Mouse (Mus musculus) embryo, embryonic 11.5 days (tissue): Measurements from ENCODE around the gene Ablim1.

Source experiments
- DNase-seq: peaks from one replicate; pipeline ENCODE4 v3.0.0-alpha.2; 2012; ENCODE audit warnings: low read depth, low spot score

Gene Ablim1

DNA sequence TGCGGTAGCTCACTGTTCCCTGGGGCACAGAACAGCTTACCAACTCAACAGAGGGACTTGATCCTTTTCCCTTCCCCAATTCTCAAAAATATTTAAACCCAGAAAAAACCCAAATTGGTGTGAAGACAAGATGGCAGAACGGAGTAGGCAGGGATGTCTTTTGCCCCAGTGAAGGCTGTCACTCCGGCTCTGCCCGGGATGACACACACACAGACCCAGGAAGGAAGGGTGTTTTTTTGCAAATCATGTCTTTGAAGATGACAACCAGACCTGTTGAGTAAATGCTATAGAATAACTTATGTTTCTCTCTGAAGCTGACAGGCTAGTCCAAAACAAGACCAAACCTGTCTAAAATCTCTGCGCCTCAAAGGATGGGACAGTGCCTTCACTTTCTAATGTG, 187.2 kb downstream of the Ablim1 start:
- no peak for DNase-seq

DNA sequence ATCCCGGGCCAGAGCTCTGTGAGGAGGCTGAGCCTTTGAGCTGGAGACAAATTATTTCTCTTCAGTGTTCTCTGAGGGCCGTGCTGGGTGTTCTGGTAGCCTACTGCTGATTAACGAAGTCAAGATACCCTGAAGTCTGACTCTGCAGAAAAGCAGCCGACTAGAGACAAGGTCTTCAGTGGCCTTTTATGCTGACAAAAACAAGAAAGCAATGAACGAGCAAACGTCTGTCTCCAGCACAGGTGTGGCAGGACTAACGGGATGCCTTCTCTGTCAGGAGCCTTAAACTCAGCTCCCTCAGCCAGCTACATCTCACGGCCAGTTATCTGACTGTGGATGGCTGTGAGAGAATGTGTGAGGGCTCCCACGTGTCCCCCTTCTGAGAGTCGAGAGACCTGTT, 187.8 kb downstream of the Ablim1 start:
- no peak for DNase-seq

DNA sequence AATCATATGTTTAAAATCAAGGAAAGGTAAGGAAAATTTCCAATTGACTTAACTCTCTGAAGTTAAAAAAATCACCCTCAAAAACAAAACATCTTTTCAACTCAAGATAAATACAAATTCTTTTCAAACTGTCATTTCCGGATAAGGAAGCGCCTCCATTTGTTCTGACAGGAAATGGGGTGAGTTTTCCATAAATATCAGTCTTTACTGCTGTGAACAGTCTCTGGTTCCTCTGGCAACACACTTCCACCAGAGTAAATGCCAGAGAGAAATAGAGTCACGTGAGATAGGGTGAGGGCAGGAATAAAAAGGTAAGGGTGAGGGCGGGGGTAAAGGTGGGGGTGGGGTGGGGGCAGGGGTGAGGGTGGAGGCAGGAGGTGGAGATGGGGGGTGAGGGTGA, 189.8 kb downstream of the Ablim1 start:
- DNase-seq = no peak

DNA sequence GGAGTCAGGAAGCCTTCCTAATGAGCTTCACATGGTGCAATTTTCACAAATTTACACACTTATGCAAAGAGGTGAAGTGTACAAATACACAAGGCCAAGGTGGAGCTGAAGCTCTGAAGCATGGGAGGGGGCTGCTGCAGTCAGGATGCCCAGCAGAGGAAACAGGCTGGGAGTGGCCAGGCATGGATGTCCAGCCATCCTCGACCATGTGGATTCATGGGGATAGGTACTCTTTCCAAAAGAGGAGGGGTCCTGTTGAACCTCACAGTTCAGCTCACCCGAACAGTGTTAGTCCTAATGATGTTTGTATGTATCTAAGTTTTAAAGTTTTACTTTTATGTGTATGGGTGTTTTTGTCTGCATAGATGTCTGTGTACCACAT, 190.6 kb downstream of the Ablim1 start:
- no peak for DNase-seq

DNA sequence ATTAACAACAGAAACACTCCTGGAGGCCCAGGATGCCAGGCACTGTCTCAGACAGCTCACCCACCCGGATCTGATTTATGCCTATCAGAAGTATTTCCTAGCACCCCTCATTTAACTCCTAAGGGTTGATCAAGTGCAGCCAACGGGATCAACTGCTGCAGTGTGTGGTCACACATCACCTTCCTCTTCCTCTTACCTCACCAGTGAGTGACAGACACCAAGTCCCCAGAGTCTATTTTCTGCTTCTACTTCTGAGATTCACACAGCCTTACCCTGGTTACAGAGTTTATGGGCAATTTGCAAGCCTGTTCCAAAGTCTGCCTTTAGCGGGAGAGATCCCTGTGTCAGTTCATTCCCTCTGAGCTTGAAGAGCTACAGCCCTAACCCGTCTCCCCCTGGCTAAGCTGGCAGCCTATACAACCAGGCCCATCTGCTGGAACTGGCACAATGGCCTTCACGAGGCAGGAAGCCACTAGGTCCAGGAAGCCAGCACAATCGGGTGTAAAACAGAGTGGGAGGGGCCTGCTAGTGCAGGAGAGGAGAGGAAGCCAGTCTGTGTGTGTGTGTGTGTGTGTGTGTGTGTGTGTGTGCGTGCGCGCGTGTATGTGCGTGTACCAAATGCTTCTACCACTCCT, 191.1 kb downstream of the Ablim1 start:
- DNase-seq = no peak

DNA sequence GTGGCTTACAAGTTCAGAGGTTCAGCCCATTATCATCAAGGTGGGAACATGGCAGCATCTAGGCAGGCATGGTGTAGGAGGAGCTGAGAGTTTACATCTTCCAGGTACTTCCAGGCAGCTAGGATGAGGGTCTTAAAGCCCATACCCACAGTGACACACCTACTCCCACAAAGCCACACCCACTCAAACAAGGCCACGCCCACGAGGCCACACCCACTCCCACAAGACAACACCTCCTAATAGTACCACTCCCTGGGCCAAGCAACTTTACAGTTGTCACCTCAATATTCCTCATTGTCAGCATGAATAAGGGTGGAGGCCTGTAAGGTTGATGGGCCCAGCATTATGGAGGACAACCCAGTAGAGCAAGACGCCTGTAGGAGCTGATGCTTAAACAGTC, 192.5 kb downstream of the Ablim1 start:
- DNase-seq = no peak

DNA sequence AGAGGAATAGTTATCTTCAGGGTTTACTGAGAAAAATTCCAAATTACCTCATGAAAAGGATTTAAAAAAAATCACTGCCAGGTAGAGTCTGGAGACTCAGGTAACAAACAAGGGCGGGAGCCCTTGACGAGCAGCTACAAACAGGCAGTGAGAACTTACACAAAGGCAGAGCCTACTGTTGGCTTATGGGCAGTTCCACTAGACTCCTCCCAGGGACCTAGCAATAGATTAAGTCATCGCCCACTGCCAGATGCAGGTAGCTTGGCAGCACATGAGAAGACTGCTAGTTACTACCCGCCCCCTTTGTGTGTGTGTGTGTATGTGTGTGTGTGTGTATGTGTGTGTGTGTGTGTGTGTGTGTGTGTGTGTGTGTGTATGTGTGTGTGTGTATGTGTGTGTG, 193.7 kb downstream of the Ablim1 start:
- DNase-seq = no peak

DNA sequence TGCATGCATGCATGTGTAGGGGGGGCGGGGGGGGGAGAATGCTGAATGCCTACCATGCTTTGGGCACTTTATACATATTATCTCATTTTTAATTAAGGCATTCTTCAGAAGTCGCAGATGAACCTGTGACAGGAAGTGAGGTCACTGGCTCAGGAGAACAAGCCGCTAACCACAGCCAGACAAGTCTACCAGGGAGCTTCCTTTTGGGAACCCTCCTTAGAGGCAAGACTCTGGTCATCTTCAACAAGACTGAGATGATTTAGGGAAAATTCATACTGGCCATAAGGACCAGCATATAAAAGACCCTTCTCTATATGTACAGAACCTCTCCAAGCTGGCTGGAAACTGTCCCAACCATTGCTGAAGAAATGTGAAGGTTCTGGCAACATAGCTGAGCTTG, 195.1 kb downstream of the Ablim1 start:
- no peak for DNase-seq

DNA sequence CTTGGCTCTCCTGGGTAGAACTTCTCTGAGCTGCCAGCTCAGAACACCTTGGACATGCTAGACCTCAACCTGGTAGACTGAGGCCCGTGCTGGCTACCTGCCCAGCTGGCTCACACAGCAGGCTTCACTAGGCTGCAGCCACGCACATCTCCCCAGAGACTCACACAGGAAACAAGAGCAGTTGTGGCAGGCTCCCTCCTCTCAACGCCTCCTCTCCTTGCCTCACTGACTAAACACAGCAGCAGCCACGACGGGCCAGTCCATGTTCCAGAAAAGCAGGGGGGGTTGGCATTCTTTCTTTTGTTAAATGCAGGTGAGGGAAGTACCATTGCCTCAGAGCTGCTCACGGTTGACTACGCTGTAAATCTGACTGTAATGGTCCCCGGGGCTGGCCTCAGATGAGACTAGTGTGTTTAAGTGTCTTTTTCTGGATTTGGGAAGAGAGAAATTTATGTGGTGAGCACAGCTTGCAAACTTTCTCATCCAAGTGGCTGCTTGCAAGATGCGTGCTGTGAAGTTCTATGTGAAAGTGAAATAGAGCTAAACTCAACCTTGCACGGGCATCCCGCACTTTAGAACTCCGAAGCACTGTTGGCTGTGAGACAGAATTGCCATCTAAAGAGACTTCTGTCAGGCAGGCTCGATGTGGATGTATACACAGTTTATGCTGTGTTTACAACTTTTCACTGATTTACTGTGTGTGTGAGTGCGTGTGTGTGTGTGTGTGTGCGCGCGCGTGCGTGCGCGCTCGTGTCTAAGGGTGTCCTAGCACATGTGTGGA, 195.7 kb downstream of the Ablim1 start:
- DNase-seq = peak; percentile 67

DNA sequence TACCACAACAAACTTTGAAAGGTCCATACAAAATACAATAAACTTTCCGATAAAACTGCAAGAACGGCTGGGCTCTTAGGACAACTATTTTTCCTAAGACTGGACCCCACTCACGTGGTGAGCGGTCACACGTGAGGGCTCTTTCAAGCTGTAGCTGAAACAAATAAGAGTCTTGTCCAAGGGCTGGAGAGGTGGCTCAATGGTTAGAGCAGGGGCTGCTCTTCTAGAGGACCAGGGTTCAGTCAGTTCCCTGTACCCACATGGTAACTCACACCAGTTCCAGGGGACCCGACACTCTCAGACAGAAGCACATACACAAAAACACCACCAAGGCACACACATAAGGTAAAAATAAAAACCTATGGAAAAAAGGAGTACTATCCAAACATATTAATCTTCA, 197.0 kb downstream of the Ablim1 start:
- DNase-seq = no peak

DNA sequence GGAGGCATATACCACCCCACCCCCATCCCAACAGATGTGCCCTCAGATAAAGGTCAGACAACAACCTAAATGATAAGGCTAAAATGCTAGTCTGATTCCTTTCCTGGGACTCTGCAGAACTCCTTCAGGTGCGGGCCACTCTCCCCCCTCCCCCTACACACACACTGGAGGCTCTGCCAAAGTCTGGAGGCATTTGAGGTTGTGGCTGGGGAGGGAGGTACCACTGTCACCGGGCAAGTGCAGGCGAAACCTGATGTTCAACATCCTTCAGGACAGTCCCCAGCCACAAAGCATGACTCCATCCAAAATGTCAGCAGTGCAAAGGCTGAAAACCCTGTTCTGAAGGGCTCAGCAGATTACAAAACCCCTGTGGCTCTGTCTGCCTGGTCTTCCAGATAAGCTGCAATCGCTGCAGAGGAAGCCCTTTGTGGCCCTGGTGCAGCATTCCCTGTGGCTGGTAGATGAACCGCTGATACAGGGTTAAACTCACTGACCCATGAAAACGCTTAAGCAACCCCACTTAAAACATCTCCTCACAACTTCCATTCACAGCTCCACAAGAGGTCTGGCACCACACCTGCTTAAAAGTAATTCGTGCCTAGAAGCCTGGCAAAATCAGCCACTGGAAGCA, 197.7 kb downstream of the Ablim1 start:
- DNase-seq = no peak

DNA sequence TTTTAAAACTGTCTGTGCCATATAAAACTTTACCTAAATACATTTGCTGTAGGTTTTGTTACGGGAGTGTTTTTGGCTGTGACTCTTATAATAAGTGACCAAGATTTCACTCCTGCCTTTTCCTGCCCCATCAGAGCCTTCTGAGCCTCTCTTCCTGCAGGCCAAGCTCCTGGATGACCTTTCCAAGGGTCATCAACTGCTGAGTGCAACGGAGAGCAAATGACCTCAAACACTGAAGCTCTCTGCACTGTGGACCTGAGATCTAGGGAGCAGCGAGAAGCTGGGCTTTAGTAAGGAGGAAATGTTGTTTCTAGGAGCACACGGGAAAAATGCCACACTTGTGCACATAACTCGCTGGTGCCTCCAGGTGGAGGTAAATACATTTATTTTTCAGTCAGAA, 199.0 kb downstream of the Ablim1 start:
- no peak for DNase-seq

DNA sequence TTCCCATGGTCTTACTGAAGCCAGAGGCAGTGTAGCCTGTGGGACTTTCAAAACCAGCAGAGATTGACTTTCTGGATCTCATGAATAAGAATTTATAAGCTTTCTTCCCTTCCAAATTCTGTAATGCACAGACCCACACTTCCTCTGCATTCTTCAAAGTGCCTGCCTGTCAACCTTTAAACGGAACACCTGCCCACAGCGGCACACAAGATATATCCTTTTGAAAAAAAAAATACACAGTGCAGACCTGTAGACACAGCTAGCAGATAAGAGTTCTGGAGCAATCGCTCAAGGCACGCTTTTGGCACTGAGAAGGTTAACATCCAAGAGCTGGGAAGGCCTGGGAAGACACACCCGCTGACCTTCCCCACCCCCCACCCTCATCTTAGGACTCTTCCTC, 199.8 kb downstream of the Ablim1 start:
- no peak for DNase-seq

DNA sequence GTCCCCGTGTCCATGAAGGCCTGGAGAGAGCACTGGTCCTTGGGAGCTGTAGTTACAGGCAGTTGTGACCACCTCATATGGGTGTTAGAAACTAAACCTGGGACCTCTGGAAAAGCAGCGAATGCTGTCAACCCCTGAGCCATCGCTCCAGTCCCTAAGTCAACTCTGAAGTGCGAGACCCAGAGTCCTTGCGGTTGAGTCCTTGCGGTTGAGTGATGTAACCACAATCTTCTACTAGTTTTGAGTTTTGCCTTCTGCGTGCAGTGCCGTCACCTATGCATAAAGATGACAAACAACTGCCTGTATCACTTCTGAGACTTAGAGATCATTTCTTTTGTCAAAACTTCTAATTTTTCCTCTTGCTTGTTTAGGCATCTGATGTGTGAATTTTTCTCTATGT, 200.7 kb downstream of the Ablim1 start:
- DNase-seq = no peak

DNA sequence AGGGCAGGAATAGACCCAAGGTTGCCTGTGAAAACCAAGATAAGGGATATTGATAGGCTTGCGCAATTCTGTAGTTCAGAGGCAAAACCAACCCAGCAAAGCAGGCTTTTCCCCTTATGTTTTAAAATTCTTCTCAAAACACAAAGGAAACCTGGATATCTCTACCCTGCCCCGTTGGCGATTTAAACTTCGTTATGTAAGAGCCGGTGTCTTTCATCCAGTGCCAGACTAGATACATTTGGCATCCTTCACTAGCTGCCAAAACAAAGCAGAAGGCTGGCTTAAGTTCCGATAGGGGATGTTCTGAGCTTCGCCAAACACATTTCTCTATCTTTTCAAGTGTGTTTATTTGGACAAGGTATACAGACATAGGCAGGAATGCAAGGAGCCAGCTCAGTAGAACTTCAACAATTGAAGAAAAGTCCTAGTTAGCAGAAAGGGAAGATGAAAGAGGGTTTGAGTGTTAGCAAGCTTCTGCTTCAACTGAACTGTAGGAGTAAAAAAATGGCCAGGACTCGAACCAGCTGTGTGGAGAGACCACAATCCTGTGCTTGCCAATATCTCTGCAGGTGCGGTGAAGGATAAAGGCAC, 201.8 kb downstream of the Ablim1 start:
- DNase-seq = no peak

DNA sequence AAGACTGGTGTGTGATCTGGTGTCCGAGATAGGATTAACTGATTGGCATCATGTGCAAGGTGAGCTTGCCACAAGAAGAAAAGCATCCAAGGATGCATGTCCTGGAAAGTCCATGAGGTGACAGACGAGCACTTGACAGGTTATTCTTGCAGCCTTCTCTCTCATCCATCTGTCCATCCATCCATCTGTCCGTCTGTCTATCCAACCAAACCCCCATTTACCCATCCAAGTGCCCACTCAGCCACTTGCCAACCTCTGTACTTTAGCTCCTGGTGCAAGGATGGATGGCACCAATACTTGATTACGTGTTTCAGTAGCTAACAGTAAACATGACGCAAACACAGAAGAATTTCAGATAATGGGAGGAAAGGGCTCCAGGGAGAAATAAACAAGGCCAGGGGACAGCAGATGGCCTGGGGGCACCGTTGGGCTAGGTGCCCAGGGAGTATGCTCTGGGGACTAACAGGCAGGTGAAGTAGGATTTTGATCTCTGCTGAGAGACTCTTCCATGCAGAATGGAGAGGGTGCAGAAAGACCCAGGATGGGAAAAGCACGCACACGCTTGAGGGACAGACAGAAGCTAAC, 202.4 kb downstream of the Ablim1 start:
- no peak for DNase-seq

DNA sequence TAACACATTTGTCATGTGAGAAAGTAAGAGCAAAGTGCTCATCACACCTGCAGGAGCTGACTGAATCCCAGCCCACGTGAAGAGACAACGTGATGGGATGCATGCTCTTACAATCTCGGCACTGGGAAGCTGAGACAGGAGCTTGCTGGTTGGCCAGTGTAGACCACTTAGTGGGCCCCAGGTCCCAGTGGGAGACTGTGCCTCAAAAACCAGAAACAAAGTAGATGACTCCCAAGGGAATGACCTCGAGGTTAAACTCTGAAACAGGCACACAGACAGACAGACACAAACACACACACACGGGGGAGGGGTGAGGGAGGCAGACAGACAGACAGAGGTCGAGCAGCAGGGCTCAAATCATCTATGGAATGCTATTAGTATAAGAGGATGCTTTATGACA, 203.4 kb downstream of the Ablim1 start:
- DNase-seq = no peak

DNA sequence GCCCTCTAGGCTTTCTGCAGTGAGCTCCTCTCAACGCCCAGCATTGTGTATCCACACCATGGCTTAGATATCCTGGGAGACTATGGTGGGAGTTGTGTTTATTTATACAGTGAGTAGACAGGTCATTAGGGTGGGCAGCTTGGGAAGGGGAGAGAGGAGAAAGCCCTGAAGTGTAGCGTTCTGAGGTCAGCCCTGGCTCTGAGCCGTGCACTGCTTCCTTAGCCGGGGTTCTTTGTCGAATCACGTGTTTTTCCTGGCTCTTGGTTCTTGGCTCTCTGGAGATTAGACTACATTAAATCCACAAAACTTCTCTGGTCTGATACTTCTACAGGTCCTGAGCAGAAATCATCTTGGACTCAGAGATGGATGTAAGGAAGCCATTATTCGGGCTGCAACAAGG, 205.1 kb downstream of the Ablim1 start:
- no peak for DNase-seq

DNA sequence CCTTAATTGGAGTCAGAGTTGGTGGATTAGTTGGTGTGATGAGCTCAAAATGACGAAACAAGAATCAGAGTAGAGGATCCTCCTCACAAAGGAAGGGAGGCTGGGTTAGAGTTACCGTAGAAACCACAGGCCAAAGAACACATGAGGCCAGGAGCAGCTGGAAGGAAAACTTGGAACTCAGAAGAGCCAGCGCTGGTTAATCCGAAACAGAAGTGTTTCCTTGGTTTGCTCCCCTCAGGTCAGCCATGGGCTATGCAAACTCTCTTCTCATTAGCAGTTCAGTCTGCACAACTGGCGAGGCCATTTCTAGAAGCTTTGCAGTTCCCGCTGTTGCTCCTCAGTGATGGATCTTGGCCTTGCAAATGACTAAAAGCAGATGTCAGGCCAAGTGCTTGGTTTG, 208.2 kb downstream of the Ablim1 start:
- DNase-seq = no peak

DNA sequence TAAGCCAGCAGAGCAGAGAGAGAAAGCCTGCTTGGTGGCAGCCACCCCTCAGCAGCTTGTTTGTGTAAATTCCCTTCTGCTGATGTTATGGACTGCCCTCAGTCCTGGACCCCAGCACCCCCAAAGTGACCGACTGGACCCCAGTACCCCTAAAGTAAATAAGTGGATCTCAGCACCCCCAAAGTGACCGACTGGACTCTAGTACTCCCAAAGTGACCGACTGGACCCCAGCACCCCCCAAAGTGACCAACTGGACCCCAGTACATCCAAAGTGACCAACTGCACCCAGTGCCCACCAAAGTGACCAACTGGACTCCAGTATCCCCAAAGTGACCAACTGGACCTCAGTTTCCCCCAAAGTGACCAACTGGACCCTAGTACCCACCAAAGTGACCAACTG, 208.7 kb downstream of the Ablim1 start:
- DNase-seq = no peak

DNA sequence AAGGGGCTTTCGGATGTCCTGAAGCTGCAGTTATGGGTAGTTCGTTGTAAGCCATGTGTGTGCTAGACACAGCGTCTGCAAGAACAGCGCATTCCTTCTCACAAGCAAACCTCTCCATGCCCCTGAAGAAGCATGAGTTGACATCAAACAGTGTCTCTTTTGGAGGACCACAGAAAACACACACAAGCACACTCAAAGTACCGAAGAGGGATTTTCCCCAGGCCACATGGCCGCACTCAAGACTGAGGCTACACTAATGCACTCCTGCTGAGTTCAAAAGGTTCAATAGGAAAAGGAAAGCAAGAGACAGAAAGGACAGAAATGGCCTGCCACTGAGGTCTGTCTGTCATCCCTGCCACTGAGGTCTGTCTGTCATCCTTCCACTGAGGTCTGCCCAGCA, 209.6 kb downstream of the Ablim1 start:
- DNase-seq = no peak

DNA sequence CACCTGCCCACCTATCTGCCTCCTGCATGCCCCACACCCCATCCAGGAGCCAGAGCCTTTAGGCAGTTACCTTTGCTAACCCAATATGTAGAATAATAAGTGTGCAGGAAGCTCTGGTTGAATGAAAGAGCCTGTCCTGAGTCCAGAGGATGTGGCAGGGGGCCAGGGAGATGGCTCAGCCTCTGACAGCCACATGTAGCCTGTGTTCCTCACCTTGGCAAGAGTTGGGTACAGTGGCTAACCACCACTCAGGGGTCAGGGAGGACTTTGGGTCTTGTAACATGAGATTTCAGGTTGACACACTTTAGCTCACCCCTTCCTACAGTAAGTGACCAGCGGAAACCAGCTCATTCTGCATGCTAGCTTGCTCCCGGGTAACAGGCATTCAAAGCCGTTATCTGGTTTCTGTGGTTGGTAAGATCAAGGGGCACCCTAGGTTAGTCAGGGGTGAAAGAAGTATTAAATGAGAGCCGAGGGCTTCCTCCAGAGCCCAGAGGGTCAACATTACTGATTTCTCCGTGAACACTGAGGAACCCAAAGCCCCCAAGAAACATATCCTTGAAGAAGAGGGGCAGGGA, 210.5 kb downstream of the Ablim1 start:
- DNase-seq = no peak
